Mouse (Mus musculus): Measurements from ENCODE around the gene Sacm1l.

DNA sequence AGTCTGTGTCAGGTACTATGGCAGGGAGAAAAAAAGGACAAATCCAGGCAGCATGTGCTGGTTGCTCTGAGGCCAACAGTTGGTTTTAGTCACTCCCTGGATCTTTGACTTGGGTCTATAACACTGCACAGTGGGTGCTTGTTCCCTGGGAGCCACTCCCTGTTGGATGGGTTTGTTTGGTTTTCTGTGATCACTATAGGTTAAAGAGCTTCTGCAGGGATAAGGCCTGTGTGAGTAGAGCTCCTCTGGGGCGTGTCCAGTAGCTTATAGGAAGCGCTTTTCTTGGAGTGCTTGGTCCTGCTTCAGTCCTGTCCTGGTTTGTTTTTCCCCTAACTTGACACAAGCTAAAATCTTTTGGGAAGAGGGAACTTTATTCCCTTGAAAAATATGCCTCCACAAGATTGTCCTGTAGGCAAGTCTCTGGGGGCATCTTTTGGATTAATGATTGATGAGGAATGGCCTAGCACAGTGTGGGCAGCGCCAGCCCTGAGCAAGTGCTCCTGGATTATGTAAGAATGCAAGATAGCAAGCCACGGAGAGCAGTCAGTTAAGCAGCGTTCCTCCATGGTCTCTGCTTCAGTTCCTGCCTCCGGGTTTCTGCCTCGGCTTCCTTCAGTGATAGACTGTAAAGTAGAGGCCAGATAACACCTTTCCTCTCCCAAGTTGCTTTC is 59.8 kb downstream of the Sacm1l start:
- TF ChIP-seq CTCF (IDR thresholded peaks at IDR 0.05; ENCODE audit: low read depth, low read length) (no peak), POLR2A (IDR thresholded peaks at IDR 0.05; ENCODE audit: extremely low read depth, insufficient read depth, low read length) (no peak)

All from liver, adult 2 months (tissue).